Mouse (Mus musculus) urinary bladder, postnatal 25 days (tissue): ENCODE measurements around the gene Inka1.
A peak's percentile ranks its signal among the peaks of the same experiment; 100 is the strongest.

Source experiments
- DNase-seq: peaks from one replicate; pipeline ENCODE4 v3.0.0; 2022; ENCODE audit warnings: low spot score

Inka1 gene

GRCm38 (mm10) chr9:107983421-107983890 is 2.2 kb downstream of the Inka1 start:
- DNase-seq, result peak; percentile 24

- DNase-seq, result peak; percentile 19
These were observed 2.9 kb downstream of the Inka1 start, which contains the start of gene Gm20661 for GRCm38 (mm10) chr9:107982681-107983346. Gene Gm20661 (plus strand): TSS chr9:107983058.

- no peak for DNase-seq
These were observed 3.7 kb downstream of the Inka1 start for GRCm38 (mm10) chr9:107981684-107982605.

- DNase-seq, result no peak
These were observed 6.9 kb downstream of the Inka1 start for GRCm38 (mm10) chr9:107978815-107979214.

- peak; percentile 35 for DNase-seq
These were observed 10.0 kb downstream of the Inka1 start, which contains the start of gene Uba7 for GRCm38 (mm10) chr9:107975399-107976386. Gene Uba7 (plus strand): TSS chr9:107975505.

- DNase-seq, result no peak
These were observed 11.0 kb downstream of the Inka1 start for GRCm38 (mm10) chr9:107974491-107975171.

GRCm38 (mm10) chr9:107971690-107972541 is 13.8 kb downstream of the Inka1 start:
- DNase-seq, result no peak

GRCm38 (mm10) chr9:107970311-107970710 is 15.4 kb downstream of the Inka1 start:
- no peak for DNase-seq

GRCm38 (mm10) chr9:107968531-107968930 is 17.1 kb downstream of the Inka1 start:
- no peak for DNase-seq

GRCm38 (mm10) chr9:107967437-107967836 is 18.2 kb downstream of the Inka1 start:
- DNase-seq, result no peak

GRCm38 (mm10) chr9:107966676-107967075 is 19.0 kb downstream of the Inka1 start:
- no peak for DNase-seq

- DNase-seq, result no peak
These were observed 21.0 kb downstream of the Inka1 start for GRCm38 (mm10) chr9:107964681-107965080.

- DNase-seq, result peak; percentile 72
These were observed 22.0 kb downstream of the Inka1 start for GRCm38 (mm10) chr9:107963700-107964099.

GRCm38 (mm10) chr9:107962916-107963315 is 22.8 kb downstream of the Inka1 start:
- DNase-seq, result no peak

- no peak for DNase-seq
These were observed 23.8 kb downstream of the Inka1 start for GRCm38 (mm10) chr9:107961881-107962280.

GRCm38 (mm10) chr9:107961351-107961762 is 24.3 kb downstream of the Inka1 start:
- no peak for DNase-seq

- DNase-seq, result no peak
These were observed 24.8 kb downstream of the Inka1 start for GRCm38 (mm10) chr9:107960928-107961327.

GRCm38 (mm10) chr9:107959896-107960295 is 25.8 kb downstream of the Inka1 start:
- no peak for DNase-seq

- DNase-seq, result no peak
These were observed 28.5 kb downstream of the Inka1 start for GRCm38 (mm10) chr9:107957141-107957540.
